Mouse (Mus musculus) C2C12 (cell line): ENCODE results near the gene Sarm1. TPM values are rescaled to one million over a fixed set of nuclear protein-coding genes. Genes with fewer than 3 reads are reported as not detected.
A peak's percentile ranks its signal among the peaks of the same experiment; 100 is the strongest.

Experiments
- H3K27me3 ChIP-seq: one replicate; pipeline ENCODE4 v1.6.1; 2011; ENCODE audit not compliant: control insufficient read depth, insufficient read depth, insufficient read length
- H3K36me3 ChIP-seq: one replicate; pipeline ENCODE4 v1.6.1; 2011; ENCODE audit not compliant: control insufficient read depth, insufficient read depth
- H3K4me3 ChIP-seq: one replicate; pipeline ENCODE4 v1.5.1; 2011; ENCODE audit warnings: mild to moderate bottlenecking, control low read depth; ENCODE audit not compliant: poor library complexity, insufficient read depth, severe bottlenecking
- H3K79me2 ChIP-seq: one replicate; pipeline ENCODE4 v1.6.1; 2011; ENCODE audit not compliant: control insufficient read depth, insufficient read depth
- H3K79me3 ChIP-seq: one replicate; pipeline ENCODE4 v1.6.1; 2011; ENCODE audit warnings: low read depth, control low read depth
- H3ac ChIP-seq: one replicate; pipeline ENCODE3; 2011; ENCODE audit warnings: low read depth; ENCODE audit not compliant: control insufficient read depth, insufficient read length
- CEBPB ChIP-seq: IDR thresholded peaks from one replicate; pipeline ENCODE4 v1.6.1; 2011; ENCODE audit warnings: low read depth, mild to moderate bottlenecking, control low read depth, moderate library complexity
- CTCF ChIP-seq: IDR thresholded peaks from one replicate; pipeline ENCODE4 v1.5.1; 2011; ENCODE audit not compliant: control insufficient read depth, insufficient read depth, insufficient read length
- FOSL1 ChIP-seq: IDR thresholded peaks from one replicate; pipeline ENCODE4 v1.8.0; 2011; ENCODE audit warnings: mild to moderate bottlenecking, low read length; ENCODE audit not compliant: poor library complexity, insufficient read depth, severe bottlenecking
- MAX ChIP-seq: IDR thresholded peaks from one replicate; pipeline ENCODE4 v1.6.1; 2011; ENCODE audit warnings: mild to moderate bottlenecking, control low read depth
- MYOD1 ChIP-seq: IDR thresholded peaks from one replicate; pipeline ENCODE4 v1.6.1; 2011; ENCODE audit warnings: low read depth; ENCODE audit not compliant: control insufficient read depth, insufficient read length
- MYOG ChIP-seq: IDR thresholded peaks from one replicate; pipeline ENCODE4 v1.6.1; 2011; ENCODE audit not compliant: control insufficient read depth, insufficient read length; ENCODE audit errors: extremely low read depth
- USF1 ChIP-seq: IDR thresholded peaks from one replicate; pipeline ENCODE4 v1.6.1; 2011; ENCODE audit warnings: low read depth, mild to moderate bottlenecking, control low read depth, moderate library complexity
- polyA plus RNA-seq: library from polyadenylated mRNA; unstranded; fragments of >200 nt; fragmentation: generic; extraction: Trizol; gene quantifications from one replicate; pipeline ENCODE4 v1.2.1, GENCODE M21; 2012; ENCODE audit warnings: missing spikeins

The Sarm1 gene
- polyA plus RNA-seq, 1 experiment, result 0.19 TPM

GRCm38 (mm10) chr11:78502909-78503650 lies 5.5 kb upstream of the Sarm1 start, which contains the start of gene Sebox:
Sebox (plus strand) TSS chr11:78503447.
- TF ChIP-seq MYOG (no peak), MAX (no peak), MYOD1 (no peak), FOSL1 (no peak), CTCF (no peak), CEBPB (no peak)
- no peaks in the 10 kb centered on the region for H3K79me2 ChIP-seq
- H3K36me3 ChIP-seq, result peaks cover 19% of the 10 kb centered on the region
- H3K79me3 ChIP-seq, result no peaks in the 10 kb centered on the region
- peaks cover 29% of the 10 kb centered on the region for H3K27me3 ChIP-seq
- H3ac ChIP-seq, result no peak within 1 kb of the TSS
- H3K4me3 ChIP-seq, result no peak within 1 kb of the TSS

GRCm38 (mm10) chr11:78501529-78501928 lies 4.0 kb upstream of the Sarm1 start:
- H3K79me2 ChIP-seq, result no peaks in the 10 kb centered on the region
- TF ChIP-seq MAX, result no peak
- no peak for TF ChIP-seq MYOG
- no peak for TF ChIP-seq FOSL1
- no peak for TF ChIP-seq MYOD1
- no peak for TF ChIP-seq CEBPB
- TF ChIP-seq CTCF, result no peak
- TF ChIP-seq USF1, result no peak
- H3K4me3 ChIP-seq, result no peak overlapping the region
- H3K27me3 ChIP-seq, result peaks cover 29% of the 10 kb centered on the region
- no peaks in the 10 kb centered on the region for H3K79me3 ChIP-seq
- H3ac ChIP-seq, result no peak overlapping the region
- peaks cover 4% of the 10 kb centered on the region for H3K36me3 ChIP-seq

DNA sequence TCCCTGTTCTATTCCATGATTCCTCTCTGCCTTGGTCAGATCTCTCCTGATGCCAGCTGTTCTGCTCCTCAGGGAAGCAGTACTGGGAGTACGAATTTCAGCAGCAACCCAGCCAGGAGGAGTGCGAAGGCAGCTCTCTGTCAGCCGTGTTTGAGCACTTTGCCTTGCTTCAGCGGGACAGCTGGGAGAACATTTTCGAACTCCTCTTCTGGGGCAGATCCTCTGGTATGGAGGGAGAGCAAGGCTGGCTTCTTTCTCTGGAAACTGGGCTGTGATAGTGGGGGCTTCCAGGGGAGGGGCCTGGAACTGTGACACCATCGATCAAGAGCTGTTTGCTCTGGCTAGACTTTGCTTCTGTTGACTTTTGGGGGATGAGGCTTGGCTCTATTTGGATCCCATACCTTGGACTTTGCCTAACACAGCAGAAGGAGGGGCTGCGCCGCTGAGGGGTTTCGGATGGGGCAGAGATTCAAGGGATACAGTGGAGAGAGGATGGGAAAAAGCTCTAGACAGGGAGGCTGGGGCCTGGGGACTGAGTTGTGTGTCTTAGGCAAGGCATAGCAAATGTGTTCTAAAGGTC lies 3.2 kb upstream of the Sarm1 start:
- TF ChIP-seq MYOG (no peak), FOSL1 (no peak), MYOD1 (no peak), USF1 (no peak), MAX (no peak), CTCF (no peak), CEBPB (no peak)
- Histone ChIP-seq H3K27me3 (peaks cover 29% of the 10 kb centered on the region), H3K79me3 (no peaks in the 10 kb centered on the region)

DNA sequence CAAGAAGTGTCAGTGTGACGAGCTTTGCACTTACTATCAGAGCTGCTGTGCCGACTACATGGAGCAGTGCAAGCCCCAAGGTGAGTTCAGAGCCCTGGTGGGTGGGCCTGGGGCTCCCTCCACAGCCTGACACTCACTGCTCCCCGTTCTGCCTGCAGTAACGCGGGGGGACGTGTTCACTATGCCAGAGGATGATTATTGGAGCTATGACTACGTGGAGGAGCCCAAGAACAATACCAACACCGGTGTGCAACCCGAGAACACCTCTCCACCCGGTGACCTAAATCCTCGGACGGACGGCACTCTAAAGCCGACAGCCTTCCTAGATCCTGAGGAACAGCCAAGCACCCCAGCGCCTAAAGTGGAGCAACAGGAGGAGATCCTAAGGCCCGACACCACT lies 2.0 kb upstream of the Sarm1 start:
- no peaks in the 10 kb centered on the region for H3K36me3 ChIP-seq
- H3K27me3 ChIP-seq, result peaks cover 33% of the 10 kb centered on the region
- no peaks in the 10 kb centered on the region for H3K79me3 ChIP-seq
- no peak for TF ChIP-seq CTCF
- no peak for TF ChIP-seq MAX
- no peak for TF ChIP-seq FOSL1
- TF ChIP-seq CEBPB, result no peak
- no peak for TF ChIP-seq MYOG
- no peak for TF ChIP-seq USF1
- TF ChIP-seq MYOD1, result no peak
- no peak overlapping the region for H3K4me3 ChIP-seq
- H3ac ChIP-seq, result no peak overlapping the region
- H3K79me2 ChIP-seq, result no peaks in the 10 kb centered on the region

More for the DNA sequence above, 3.2 kb upstream of the Sarm1 start:
- no peak overlapping the region for H3ac ChIP-seq
- no peaks in the 10 kb centered on the region for H3K36me3 ChIP-seq
- H3K4me3 ChIP-seq, result no peak overlapping the region
- no peaks in the 10 kb centered on the region for H3K79me2 ChIP-seq

- peaks cover 35% of the 10 kb centered on the region for H3K27me3 ChIP-seq
- H3K4me3 ChIP-seq, result peak within 1 kb of the TSS; percentile 21
- no peaks in the 10 kb centered on the region for H3K36me3 ChIP-seq
- H3K79me3 ChIP-seq, result no peaks in the 10 kb centered on the region
- no peaks in the 10 kb centered on the region for H3K79me2 ChIP-seq
- peak within 1 kb of the TSS; percentile 33 for H3ac ChIP-seq
- TF ChIP-seq USF1 (no peak), MYOG (no peak), CEBPB (no peak), MYOD1 (no peak), MAX (no peak), FOSL1 (no peak), CTCF (no peak)
Observed at GRCm38 (mm10) chr11:78499004-78499403, 1.4 kb upstream of the Sarm1 start, which contains the start of gene Vtn. Vtn (plus strand) TSS chr11:78499091.
